Mouse (Mus musculus) C2C12 (cell line): Measurements from ENCODE around the gene Fcer1g.

Experiments used
- CEBPB ChIP-seq: IDR thresholded peaks from one replicate; pipeline ENCODE4 v1.6.1; 2011; ENCODE audit warnings: low read depth, mild to moderate bottlenecking, control low read depth, moderate library complexity
- CTCF ChIP-seq: IDR thresholded peaks from one replicate; pipeline ENCODE4 v1.5.1; 2011; ENCODE audit not compliant: control insufficient read depth, insufficient read depth, insufficient read length
- FOSL1 ChIP-seq: IDR thresholded peaks from one replicate; pipeline ENCODE4 v1.8.0; 2011; ENCODE audit warnings: mild to moderate bottlenecking, low read length; ENCODE audit not compliant: poor library complexity, insufficient read depth, severe bottlenecking
- MAX ChIP-seq: IDR thresholded peaks from one replicate; pipeline ENCODE4 v1.6.1; 2011; ENCODE audit warnings: mild to moderate bottlenecking, control low read depth
- MYOG ChIP-seq: IDR thresholded peaks from one replicate; pipeline ENCODE4 v1.6.1; 2011; ENCODE audit not compliant: control insufficient read depth, insufficient read length; ENCODE audit errors: extremely low read depth
- USF1 ChIP-seq: IDR thresholded peaks from one replicate; pipeline ENCODE4 v1.6.1; 2011; ENCODE audit warnings: low read depth, mild to moderate bottlenecking, control low read depth, moderate library complexity

GRCm38 (mm10) chr1:171199532-171199931 is 34.6 kb downstream of the Fcer1g start:
- TF ChIP-seq CTCF (no peak), MAX (no peak), USF1 (no peak), MYOG (no peak), CEBPB (no peak), FOSL1 (no peak)
